Mouse (Mus musculus): ENCODE data around the gene 6430571L13Rik. TPM values are rescaled to one million over a fixed set of nuclear protein-coding genes. Genes with fewer than 3 reads are reported as not detected.

6430571L13Rik gene
- 0.25 and 0.50 TPM in 2 replicates for total RNA-seq (2017)

GRCm38 (mm10) chr9:107340267-107340859 lies at the start of gene 6430571L13Rik:
Gene 6430571L13Rik, plus strand, starts transcription at chr9:107340602.
- ATAC-seq (replicated peaks in 1 of 2; ENCODE audit: insufficient read depth in 1 of 2, low FRiP score in 2 of 2, low TSS enrichment in 1 of 2, low read depth in 1 of 2, poor library complexity in 2 of 2, severe bottlenecking in 2 of 2): peak; percentile 80

- peak; percentile 30 to 42; a peak in 3 of 4 replicates for ATAC-seq (replicated peaks in 1 of 2; ENCODE audit: insufficient read depth in 1 of 2, low FRiP score in 2 of 2, low TSS enrichment in 1 of 2, low read depth in 1 of 2, poor library complexity in 2 of 2, severe bottlenecking in 2 of 2)
These were observed 49.5 kb upstream of the 6430571L13Rik start for GRCm38 (mm10) chr9:107290897-107291296.

- ATAC-seq (replicated peaks in 1 of 2; ENCODE audit: insufficient read depth in 1 of 2, low FRiP score in 2 of 2, low TSS enrichment in 1 of 2, low read depth in 1 of 2, poor library complexity in 2 of 2, severe bottlenecking in 2 of 2): 0 out of 4 replicates have a peak, but pooled peaks of 1 of the 2 experiments have one; percentile 26
These were observed 46.2 kb upstream of the 6430571L13Rik start for GRCm38 (mm10) chr9:107294249-107294648.

GRCm38 (mm10) chr9:107295616-107296015 lies 44.8 kb upstream of the 6430571L13Rik start:
- no peak for ATAC-seq (replicated peaks in 1 of 2; ENCODE audit: insufficient read depth in 1 of 2, low FRiP score in 2 of 2, low TSS enrichment in 1 of 2, low read depth in 1 of 2, poor library complexity in 2 of 2, severe bottlenecking in 2 of 2)

- no peak for ATAC-seq (replicated peaks in 1 of 2; ENCODE audit: insufficient read depth in 1 of 2, low FRiP score in 2 of 2, low TSS enrichment in 1 of 2, low read depth in 1 of 2, poor library complexity in 2 of 2, severe bottlenecking in 2 of 2)
These were observed 44.6 kb upstream of the 6430571L13Rik start, which contains the start of gene Cish for GRCm38 (mm10) chr9:107296016-107296040. Gene Cish, plus strand, starts transcription at chr9:107296026.

- peak; percentile 1 to 4; a peak in 1 of 4 replicates for ATAC-seq (replicated peaks in 1 of 2; ENCODE audit: insufficient read depth in 1 of 2, low FRiP score in 2 of 2, low TSS enrichment in 1 of 2, low read depth in 1 of 2, poor library complexity in 2 of 2, severe bottlenecking in 2 of 2)
These were observed 44.4 kb upstream of the 6430571L13Rik start for GRCm38 (mm10) chr9:107296041-107296440.

- peak; percentile 84 to 91 for ATAC-seq (replicated peaks in 1 of 2; ENCODE audit: insufficient read depth in 1 of 2, low FRiP score in 2 of 2, low TSS enrichment in 1 of 2, low read depth in 1 of 2, poor library complexity in 2 of 2, severe bottlenecking in 2 of 2)
These were observed 43.9 kb upstream of the 6430571L13Rik start for GRCm38 (mm10) chr9:107296501-107296965.

- ATAC-seq (replicated peaks in 1 of 2; ENCODE audit: insufficient read depth in 1 of 2, low FRiP score in 2 of 2, low TSS enrichment in 1 of 2, low read depth in 1 of 2, poor library complexity in 2 of 2, severe bottlenecking in 2 of 2): no peak
These were observed 43.3 kb upstream of the 6430571L13Rik start for GRCm38 (mm10) chr9:107297059-107297458.

GRCm38 (mm10) chr9:107297658-107298057 lies 42.7 kb upstream of the 6430571L13Rik start:
- ATAC-seq (replicated peaks in 1 of 2; ENCODE audit: insufficient read depth in 1 of 2, low FRiP score in 2 of 2, low TSS enrichment in 1 of 2, low read depth in 1 of 2, poor library complexity in 2 of 2, severe bottlenecking in 2 of 2): no peak

GRCm38 (mm10) chr9:107298059-107298780 lies 42.2 kb upstream of the 6430571L13Rik start:
- no peak for ATAC-seq (replicated peaks in 1 of 2; ENCODE audit: insufficient read depth in 1 of 2, low FRiP score in 2 of 2, low TSS enrichment in 1 of 2, low read depth in 1 of 2, poor library complexity in 2 of 2, severe bottlenecking in 2 of 2)

GRCm38 (mm10) chr9:107298876-107299275 lies 41.5 kb upstream of the 6430571L13Rik start:
- no peak for ATAC-seq (replicated peaks in 1 of 2; ENCODE audit: insufficient read depth in 1 of 2, low FRiP score in 2 of 2, low TSS enrichment in 1 of 2, low read depth in 1 of 2, poor library complexity in 2 of 2, severe bottlenecking in 2 of 2)

- no peak for ATAC-seq (replicated peaks in 1 of 2; ENCODE audit: insufficient read depth in 1 of 2, low FRiP score in 2 of 2, low TSS enrichment in 1 of 2, low read depth in 1 of 2, poor library complexity in 2 of 2, severe bottlenecking in 2 of 2)
These were observed 40.6 kb upstream of the 6430571L13Rik start for GRCm38 (mm10) chr9:107299783-107300182.

GRCm38 (mm10) chr9:107300224-107300973 lies 40.0 kb upstream of the 6430571L13Rik start:
- no peak for ATAC-seq (replicated peaks in 1 of 2; ENCODE audit: insufficient read depth in 1 of 2, low FRiP score in 2 of 2, low TSS enrichment in 1 of 2, low read depth in 1 of 2, poor library complexity in 2 of 2, severe bottlenecking in 2 of 2)

- ATAC-seq (replicated peaks in 1 of 2; ENCODE audit: insufficient read depth in 1 of 2, low FRiP score in 2 of 2, low TSS enrichment in 1 of 2, low read depth in 1 of 2, poor library complexity in 2 of 2, severe bottlenecking in 2 of 2): no peak
These were observed 38.7 kb upstream of the 6430571L13Rik start for GRCm38 (mm10) chr9:107301554-107302331.

GRCm38 (mm10) chr9:107302592-107302991 lies 37.8 kb upstream of the 6430571L13Rik start:
- no peak for ATAC-seq (replicated peaks in 1 of 2; ENCODE audit: insufficient read depth in 1 of 2, low FRiP score in 2 of 2, low TSS enrichment in 1 of 2, low read depth in 1 of 2, poor library complexity in 2 of 2, severe bottlenecking in 2 of 2)

- ATAC-seq (replicated peaks in 1 of 2; ENCODE audit: insufficient read depth in 1 of 2, low FRiP score in 2 of 2, low TSS enrichment in 1 of 2, low read depth in 1 of 2, poor library complexity in 2 of 2, severe bottlenecking in 2 of 2): no peak; a peak in 1 of 4 replicates
These were observed 37.1 kb upstream of the 6430571L13Rik start for GRCm38 (mm10) chr9:107303121-107303820.

GRCm38 (mm10) chr9:107303900-107304299 lies 36.5 kb upstream of the 6430571L13Rik start:
- ATAC-seq (replicated peaks in 1 of 2; ENCODE audit: insufficient read depth in 1 of 2, low FRiP score in 2 of 2, low TSS enrichment in 1 of 2, low read depth in 1 of 2, poor library complexity in 2 of 2, severe bottlenecking in 2 of 2): no peak

Data from hematopoietic stem cell, adult 5-6 weeks (primary cell).